Mouse (Mus musculus) liver, embryonic 14.5 days (tissue): Measurements from ENCODE around the gene Sult2a6.

Experiments used
- CTCF ChIP-seq: IDR thresholded peaks from 2 replicates; pipeline ENCODE4 v1.5.1; 2016; ENCODE audit warnings: antibody characterized with exemption, low read depth, control low read depth
- EP300 ChIP-seq: IDR thresholded peaks from 2 replicates; pipeline ENCODE4 v1.6.1; 2016; ENCODE audit warnings: antibody characterized with exemption, low read depth

GRCm38 (mm10) chr7:14215231-14215630 lies 39.4 kb downstream of the Sult2a6 start:
- no peak for TF ChIP-seq CTCF
- TF ChIP-seq EP300, result no peak
